Mouse (Mus musculus) limb, embryonic 12.5 days (tissue): ENCODE results near the gene L3mbtl4. TPM values are rescaled to one million over a fixed set of nuclear protein-coding genes. Genes with fewer than 3 reads are reported as not detected.

Experiments
- ATAC-seq: fragments of 200-750 bp; cut with Nextera tagmentation; 2 replicates; pipeline ENCODE4 v1.8.0; 2017; ENCODE audit warnings: low read depth, moderate TSS enrichment; ENCODE audit not compliant: insufficient number of reproducible peaks, insufficient read depth, low FRiP score, low TSS enrichment
- H3K27ac ChIP-seq: fragments of 300-500 bp; sonication (generic); 2 replicates; pipeline ENCODE4 v1.5.1; 2016; ENCODE audit warnings: mild to moderate bottlenecking, moderate library complexity
- H3K27me3 ChIP-seq: fragments of 300-500 bp; sonication (generic); 2 replicates; pipeline ENCODE4 v1.6.1; 2016; ENCODE audit warnings: mild to moderate bottlenecking, moderate library complexity
- H3K36me3 ChIP-seq: fragments of 300-500 bp; sonication (generic); 2 replicates; pipeline ENCODE4 v1.6.1; 2016; ENCODE audit warnings: mild to moderate bottlenecking, moderate library complexity
- H3K4me1 ChIP-seq: fragments of 300-500 bp; sonication (generic); replicated peaks from 2 replicates; pipeline ENCODE4 v1.6.1; 2016
- H3K4me2 ChIP-seq: fragments of 300-500 bp; sonication (generic); 2 replicates; pipeline ENCODE4 v1.6.1; 2016; ENCODE audit warnings: mild to moderate bottlenecking, moderate library complexity
- H3K4me3 ChIP-seq: fragments of 300-500 bp; sonication (generic); replicated peaks from 2 replicates; pipeline ENCODE4 v1.5.1; 2016; ENCODE audit warnings: mild to moderate bottlenecking
- H3K9ac ChIP-seq: fragments of 300-500 bp; sonication (generic); replicated peaks from 2 replicates; pipeline ENCODE4 v1.6.1; 2016; ENCODE audit warnings: mild to moderate bottlenecking, moderate library complexity
- H3K9me3 ChIP-seq: fragments of 300-500 bp; sonication (generic); 2 replicates; pipeline ENCODE4 v1.6.1; 2016; ENCODE audit warnings: mild to moderate bottlenecking, moderate library complexity
- WGBS: fragments of 180-500 bp; shearing (Covaris S2); methylation state at CpG from one replicate; pipeline ENCODE4 v1.1.7; 2016; 5-methylcytosine and 5-hydroxymethylcytosine counted together
- polyA plus RNA-seq: library from polyadenylated mRNA; unstranded; fragments of >200 nt; fragmentation: Nextera tagmentation; extraction: Ambion mirVana; gene quantifications from 2 replicates; pipeline ENCODE4 v1.2.1, GENCODE M21; 2016

L3mbtl4 gene
- polyA plus RNA-seq, 1 experiment from 2014 or later, result 0.13 TPM

- no peak overlapping the region for H3K4me2 ChIP-seq
- 84% methylated on average over 10 of the region's 10 CpGs for WGBS
- no peak; the same call in 1 of the 2 replicates for ATAC-seq
These were observed 490.8 kb downstream of the L3mbtl4 start for GRCm38 (mm10) chr17:68764329-68764880.

GRCm38 (mm10) chr17:68769561-68769960 lies 496.0 kb downstream of the L3mbtl4 start:
- Histone ChIP-seq H3K9ac (no peak overlapping the region), H3K36me3 (no peaks in the 10 kb centered on the region), H3K9me3 (no peaks in the 10 kb centered on the region), H3K4me2 (no peak overlapping the region), H3K27ac (no peak overlapping the region), H3K27me3 (no peaks in the 10 kb centered on the region), H3K4me3 (no peak overlapping the region), H3K4me1 (no peaks in the 10 kb centered on the region)
- ATAC-seq, result no peak
- 85% methylated on average over 4 of the region's 4 CpGs for WGBS

More at GRCm38 (mm10) chr17:68764329-68764880, 490.8 kb downstream of the L3mbtl4 start:
- H3K9ac ChIP-seq, result no peak overlapping the region
- H3K27me3 ChIP-seq, result no peaks in the 10 kb centered on the region
- H3K4me1 ChIP-seq, result no peaks in the 10 kb centered on the region
- no peak overlapping the region for H3K27ac ChIP-seq
- no peaks in the 10 kb centered on the region for H3K9me3 ChIP-seq
- no peak overlapping the region for H3K4me3 ChIP-seq
- no peaks in the 10 kb centered on the region for H3K36me3 ChIP-seq

- H3K9ac ChIP-seq, result no peak overlapping the region
- no peaks in the 10 kb centered on the region for H3K27me3 ChIP-seq
- H3K27ac ChIP-seq, result no peak overlapping the region
- H3K4me2 ChIP-seq, result no peak overlapping the region
- 71% methylated on average over 7 of the region's 7 CpGs for WGBS
- no peaks in the 10 kb centered on the region for H3K36me3 ChIP-seq
- H3K4me3 ChIP-seq, result no peak overlapping the region
- ATAC-seq, result no peak
- H3K4me1 ChIP-seq, result no peaks in the 10 kb centered on the region
- H3K9me3 ChIP-seq, result no peaks in the 10 kb centered on the region
These were observed 497.6 kb downstream of the L3mbtl4 start for GRCm38 (mm10) chr17:68771046-68771750.

- whole genome bisulfite sequencing, result 85% methylated on average over 4 of the region's 4 CpGs
- Histone ChIP-seq H3K4me1 (no peaks in the 10 kb centered on the region), H3K9me3 (no peaks in the 10 kb centered on the region), H3K4me3 (no peak overlapping the region), H3K27me3 (no peaks in the 10 kb centered on the region), H3K36me3 (no peaks in the 10 kb centered on the region), H3K4me2 (no peak overlapping the region), H3K9ac (no peak overlapping the region), H3K27ac (no peak overlapping the region)
- ATAC-seq, result no peak
These were observed 520.1 kb downstream of the L3mbtl4 start for GRCm38 (mm10) chr17:68793741-68794140.

- ATAC-seq, result no peak
These were observed 552.7 kb downstream of the L3mbtl4 start, which contains the start of gene Tmem200c for GRCm38 (mm10) chr17:68826323-68826722. Gene Tmem200c, plus strand, starts transcription at chr17:68826623.

More at GRCm38 (mm10) chr17:68826323-68826722, 552.7 kb downstream of the L3mbtl4 start, which contains the start of gene Tmem200c:
- Histone ChIP-seq H3K27me3 (no peaks in the 10 kb centered on the region), H3K9me3 (no peaks in the 10 kb centered on the region), H3K4me2 (no peak within 1 kb of the TSS), H3K9ac (no peak within 1 kb of the TSS), H3K36me3 (no peaks in the 10 kb centered on the region), H3K4me1 (no peaks in the 10 kb centered on the region; the same call in 1 of the 2 replicates), H3K4me3 (no peak within 1 kb of the TSS), H3K27ac (no peak within 1 kb of the TSS)
- WGBS, result 79% methylated on average over 6 of the region's 6 CpGs
